Mouse (Mus musculus): ENCODE data around the gene Kcnj2.

The Kcnj2 gene

GRCm38 (mm10) chr11:111065635-111066298 is at the start of gene Kcnj2:
Gene Kcnj2 (plus strand): TSS chr11:111066164.
- peak; percentile 86 for DNase-seq (ENCODE audit: low read depth, low spot score)

GRCm38 (mm10) chr11:111016206-111016605 is 49.8 kb upstream of the Kcnj2 start:
- DNase-seq (ENCODE audit: low read depth, low spot score) = no peak

DNA sequence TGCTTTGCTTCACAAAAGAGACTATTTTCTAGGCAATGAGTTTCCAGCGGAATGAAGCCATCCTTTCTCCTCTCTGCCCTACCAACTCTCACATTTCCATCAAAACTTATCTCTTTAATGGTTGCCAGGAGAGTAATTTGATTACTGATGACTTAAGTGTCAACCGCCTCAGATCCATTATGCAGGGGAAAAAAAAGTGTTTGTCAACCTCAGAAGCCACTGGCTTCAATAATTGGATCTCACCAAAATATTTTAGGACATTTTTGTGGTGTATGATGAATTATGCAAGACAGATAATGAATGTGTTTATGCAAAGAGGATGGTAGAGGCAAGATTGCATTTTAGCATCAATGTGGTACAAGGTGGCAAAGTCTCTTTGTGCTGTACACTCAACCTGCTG is 45.8 kb upstream of the Kcnj2 start:
- DNase-seq (ENCODE audit: low read depth, low spot score) = no peak

GRCm38 (mm10) chr11:111022681-111023281 is 43.2 kb upstream of the Kcnj2 start:
- no peak for DNase-seq (ENCODE audit: low read depth, low spot score)

GRCm38 (mm10) chr11:111042175-111042574 is 23.8 kb upstream of the Kcnj2 start:
- no peak for DNase-seq (ENCODE audit: low read depth, low spot score)

- peak; percentile 81 for DNase-seq (ENCODE audit: low read depth, low spot score)
These were observed 22.7 kb upstream of the Kcnj2 start for GRCm38 (mm10) chr11:111043298-111043697.

- DNase-seq (ENCODE audit: low read depth, low spot score) = no peak
These were observed 11.7 kb upstream of the Kcnj2 start for GRCm38 (mm10) chr11:111054252-111054651.

GRCm38 (mm10) chr11:111054854-111055822 is 10.8 kb upstream of the Kcnj2 start:
- no peak for DNase-seq (ENCODE audit: low read depth, low spot score)

GRCm38 (mm10) chr11:111056030-111056429 is 9.9 kb upstream of the Kcnj2 start:
- no peak for DNase-seq (ENCODE audit: low read depth, low spot score)

DNA sequence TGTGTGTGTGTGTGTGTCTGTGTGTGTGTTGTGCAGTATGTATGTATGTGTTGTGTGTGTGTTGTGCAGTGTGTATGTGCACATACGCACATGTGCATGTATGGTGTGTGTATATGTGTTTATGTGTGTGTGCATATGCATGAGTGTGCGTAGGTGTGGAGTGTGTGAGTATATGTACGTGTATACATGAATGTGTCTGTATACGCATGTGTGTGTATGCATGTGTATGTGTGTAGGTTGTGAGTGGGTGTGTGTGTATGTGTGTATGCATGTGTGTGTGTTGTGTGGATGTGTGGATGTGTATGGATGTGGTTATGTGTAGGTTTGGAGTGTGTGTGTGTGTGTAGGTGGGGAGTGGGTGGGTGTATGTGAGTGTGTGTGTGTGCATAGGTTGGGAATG is 8.5 kb upstream of the Kcnj2 start:
- DNase-seq (ENCODE audit: low read depth, low spot score) = no peak

DNA sequence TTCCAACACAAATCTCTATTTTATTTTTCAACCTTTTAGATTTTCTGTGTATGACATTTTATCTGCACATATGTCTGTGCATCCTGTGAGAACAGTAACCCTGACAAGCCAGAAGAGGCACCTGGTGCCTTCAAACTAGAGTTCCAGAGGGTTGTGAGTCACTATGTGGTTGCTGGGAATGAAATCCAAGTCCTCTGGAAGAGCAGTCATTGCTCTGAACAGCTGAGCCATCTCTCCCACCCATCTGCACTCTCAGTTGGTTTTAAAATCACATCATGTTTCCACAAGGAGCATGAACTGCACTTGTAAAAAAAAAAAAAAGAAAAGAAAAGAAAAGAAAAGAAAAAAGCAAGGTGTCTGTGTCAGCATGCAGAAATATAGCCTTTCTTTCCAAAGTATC is 6.5 kb upstream of the Kcnj2 start:
- DNase-seq (ENCODE audit: low read depth, low spot score) = no peak

- DNase-seq (ENCODE audit: low read depth, low spot score) = no peak
These were observed 5.7 kb upstream of the Kcnj2 start for GRCm38 (mm10) chr11:111060216-111060615.

- no peak for DNase-seq (ENCODE audit: low read depth, low spot score)
These were observed 1.0 kb upstream of the Kcnj2 start for GRCm38 (mm10) chr11:111064751-111065527.

DNA sequence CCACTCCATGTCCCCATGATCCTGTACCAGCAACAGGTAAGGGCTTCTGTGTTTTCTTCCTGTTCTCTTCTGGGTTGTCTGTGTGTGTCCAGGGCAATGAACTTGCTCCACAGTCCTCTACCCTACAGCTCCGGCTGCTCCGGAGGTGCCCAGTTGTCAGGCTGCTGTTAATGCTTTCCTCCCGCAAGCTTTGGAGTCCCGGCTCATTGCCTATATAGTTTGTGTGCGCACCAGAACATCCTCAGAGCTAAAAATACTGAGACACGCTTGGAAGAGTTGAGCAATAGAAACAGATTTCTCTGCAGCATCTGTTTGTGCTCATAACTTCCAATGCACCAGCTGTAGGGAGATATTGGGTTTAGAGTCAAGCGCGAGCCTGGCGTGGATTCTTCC is 331 bp downstream of the Kcnj2 start:
- no peak for DNase-seq (ENCODE audit: low read depth, low spot score)

GRCm38 (mm10) chr11:111067787-111068186 is 1.8 kb downstream of the Kcnj2 start:
- no peak for DNase-seq (ENCODE audit: low read depth, low spot score)

GRCm38 (mm10) chr11:111070460-111070859 is 4.5 kb downstream of the Kcnj2 start:
- DNase-seq (ENCODE audit: low read depth, low spot score) = no peak

- DNase-seq (ENCODE audit: low read depth, low spot score) = no peak
These were observed 8.2 kb downstream of the Kcnj2 start for GRCm38 (mm10) chr11:111074131-111074530.

GRCm38 (mm10) chr11:111078107-111078506 is 12.1 kb downstream of the Kcnj2 start:
- DNase-seq (ENCODE audit: low read depth, low spot score) = no peak

DNA sequence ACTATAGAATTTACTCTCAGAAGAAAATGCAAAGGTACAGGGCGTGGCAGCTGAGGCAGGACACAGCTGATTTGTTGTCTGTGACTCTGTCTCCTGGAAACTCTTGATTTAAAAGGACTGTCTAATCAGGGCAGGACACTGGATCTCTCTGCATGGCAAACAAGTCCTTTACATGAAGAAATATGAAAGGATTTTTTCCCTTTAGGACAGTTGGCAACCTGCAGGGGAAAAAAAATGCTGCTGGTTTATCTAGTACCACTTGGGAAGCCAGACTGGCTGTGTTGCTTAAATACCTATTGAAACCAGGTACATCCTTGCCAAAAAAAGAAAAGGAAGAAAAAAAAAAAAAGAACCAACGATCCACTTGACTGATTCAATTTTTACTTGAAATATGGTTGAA is 17.0 kb downstream of the Kcnj2 start:
- DNase-seq (ENCODE audit: low read depth, low spot score) = no peak

GRCm38 (mm10) chr11:111086933-111087332 is 21.0 kb downstream of the Kcnj2 start:
- no peak for DNase-seq (ENCODE audit: low read depth, low spot score)

- DNase-seq (ENCODE audit: low read depth, low spot score) = no peak
These were observed 22.3 kb downstream of the Kcnj2 start for GRCm38 (mm10) chr11:111088226-111088625.

GRCm38 (mm10) chr11:111088812-111089211 is 22.8 kb downstream of the Kcnj2 start:
- DNase-seq (ENCODE audit: low read depth, low spot score) = no peak
